Mouse (Mus musculus) spleen, postnatal 4 days (tissue): ENCODE results near the gene Ptgs2.

Experiments used
- DNase-seq, 2 experiments: peaks; one replicate each; pipeline ENCODE4 v3.0.0; 2022; ENCODE audit warnings: low spot score in 2 of 2

The Ptgs2 gene

DNA sequence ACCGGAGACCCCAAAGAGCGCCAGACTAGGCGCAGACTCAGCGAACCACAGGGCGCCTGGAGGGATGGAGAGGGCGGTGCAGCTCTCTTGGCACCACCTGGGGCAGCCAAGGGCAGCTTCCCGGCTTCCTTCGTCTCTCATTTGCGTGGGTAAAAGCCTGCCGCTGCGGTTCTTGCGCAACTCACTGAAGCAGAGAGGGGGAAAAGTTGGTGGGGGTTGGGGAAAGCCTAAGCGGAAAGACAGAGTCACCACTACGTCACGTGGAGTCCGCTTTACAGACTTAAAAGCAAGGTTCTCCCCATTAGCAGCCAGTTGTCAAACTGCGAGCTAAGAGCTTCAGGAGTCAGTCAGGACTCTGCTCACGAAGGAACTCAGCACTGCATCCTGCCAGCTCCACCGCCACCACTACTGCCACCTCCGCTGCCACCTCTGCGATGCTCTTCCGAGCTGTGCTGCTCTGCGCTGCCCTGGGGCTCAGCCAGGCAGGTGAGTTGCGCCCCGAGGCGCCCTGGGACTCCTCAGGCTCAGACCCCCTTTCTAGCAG is at the start of gene Ptgs2:
Gene Ptgs2, plus strand, starts transcription at position 242 of the 544 bp plus-strand sequence.
- DNase-seq = no peak

DNA sequence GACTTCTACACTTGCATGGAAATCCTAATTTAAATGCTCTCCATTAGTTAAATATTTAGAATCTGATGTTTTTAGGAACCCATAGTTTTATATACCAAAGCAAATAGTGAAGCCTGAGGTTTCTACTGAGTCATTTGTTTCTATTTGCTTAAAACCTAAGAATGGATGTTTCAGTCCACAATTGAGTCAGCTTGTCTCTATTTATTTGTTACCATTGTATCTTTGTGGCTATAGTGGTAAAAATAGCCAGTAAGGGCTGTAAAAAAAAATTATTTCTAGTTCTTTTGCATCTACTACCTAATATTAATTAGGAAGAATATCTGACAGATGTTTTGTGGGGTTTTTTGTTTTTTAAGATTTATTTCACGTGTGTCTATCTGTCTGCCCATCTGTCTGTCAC is 49.6 kb upstream of the Ptgs2 start:
- DNase-seq = no peak

DNA sequence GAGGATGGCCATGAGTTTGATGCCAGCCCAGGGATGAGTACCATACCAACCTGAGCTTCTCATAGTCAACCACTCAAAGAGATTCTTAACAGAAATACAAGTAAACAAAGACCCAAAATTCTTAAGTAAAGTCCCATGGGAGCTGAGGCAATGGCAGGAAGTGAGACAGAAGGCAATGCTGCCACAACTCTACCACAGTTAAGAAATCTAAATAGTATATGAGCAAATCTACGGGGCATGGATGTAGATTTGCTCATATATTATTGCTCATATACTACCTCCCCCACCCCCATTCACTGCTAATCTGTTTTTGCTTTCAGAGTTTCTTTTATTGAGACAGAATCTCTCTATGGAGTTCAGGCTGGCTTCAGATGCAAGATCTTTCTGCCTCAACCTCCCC is 34.1 kb upstream of the Ptgs2 start:
- no peak for DNase-seq

DNA sequence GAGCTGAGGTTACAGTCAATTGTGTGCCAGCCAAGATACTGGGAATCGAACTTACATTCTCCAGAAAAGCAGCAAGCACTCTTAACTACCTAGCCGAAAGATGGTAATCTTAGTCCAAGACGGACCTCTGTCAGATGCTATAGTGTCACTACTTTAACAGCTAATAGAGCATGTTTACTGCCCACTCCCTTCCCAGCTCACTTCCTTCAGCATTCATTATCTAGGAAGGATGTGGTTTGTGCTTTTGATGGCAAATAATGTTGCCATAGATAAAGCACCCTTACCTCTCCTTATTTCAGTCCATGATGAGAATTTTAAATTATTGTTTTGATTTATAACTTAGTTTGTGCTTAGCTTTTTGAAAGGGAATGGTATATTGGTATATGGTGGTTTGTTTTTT is 27.0 kb upstream of the Ptgs2 start:
- DNase-seq = no peak

DNA sequence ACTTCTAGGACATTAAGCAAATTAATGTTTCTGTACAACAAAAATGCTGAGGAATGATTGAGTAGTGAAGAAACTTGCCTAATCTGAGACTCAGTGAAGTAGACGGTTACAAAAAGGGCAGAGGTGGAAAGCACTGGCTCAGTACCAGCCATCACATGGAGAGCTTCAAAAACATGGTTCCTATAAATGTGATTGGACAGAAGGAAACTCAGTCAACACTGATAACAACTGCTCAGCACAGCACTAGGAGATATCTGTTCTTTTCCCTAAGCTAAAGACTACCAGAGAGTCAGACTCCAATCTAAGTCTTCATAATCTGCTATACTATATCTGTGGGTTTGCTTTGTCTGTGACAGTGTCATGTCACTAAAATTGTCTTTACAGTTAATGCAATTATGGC is 25.2 kb upstream of the Ptgs2 start:
- no peak for DNase-seq

DNA sequence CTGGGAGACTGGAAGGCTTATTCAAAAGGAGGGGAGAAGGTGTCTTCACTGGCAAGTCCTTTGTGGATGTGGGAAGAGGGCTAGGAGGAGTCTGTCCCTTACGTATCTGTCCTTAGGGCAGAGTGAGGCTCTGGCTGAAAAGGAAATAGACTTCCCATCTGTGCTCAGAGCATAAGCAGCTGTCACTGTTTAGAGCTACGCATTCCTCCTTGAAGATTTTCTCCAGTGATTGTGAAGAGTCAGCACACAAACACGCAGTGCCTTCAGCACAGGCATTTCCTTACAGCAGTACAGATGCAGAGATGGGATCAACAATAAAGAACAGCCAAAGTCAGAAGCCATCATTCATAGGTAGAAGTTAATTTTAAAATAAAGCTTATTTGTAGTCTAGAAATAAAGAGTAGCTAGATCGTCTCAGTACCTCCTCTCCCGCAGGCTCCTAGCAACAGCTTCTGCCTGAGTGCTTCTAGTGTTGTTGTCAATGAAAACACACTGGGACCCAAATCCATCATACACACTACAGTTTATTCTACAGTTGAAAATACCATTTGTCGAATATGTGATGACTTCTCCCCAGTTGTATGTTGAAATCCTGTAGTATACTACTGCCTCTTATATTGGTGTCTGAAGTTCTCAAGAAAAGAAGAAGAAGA is 10.7 kb upstream of the Ptgs2 start:
- no peak for DNase-seq

DNA sequence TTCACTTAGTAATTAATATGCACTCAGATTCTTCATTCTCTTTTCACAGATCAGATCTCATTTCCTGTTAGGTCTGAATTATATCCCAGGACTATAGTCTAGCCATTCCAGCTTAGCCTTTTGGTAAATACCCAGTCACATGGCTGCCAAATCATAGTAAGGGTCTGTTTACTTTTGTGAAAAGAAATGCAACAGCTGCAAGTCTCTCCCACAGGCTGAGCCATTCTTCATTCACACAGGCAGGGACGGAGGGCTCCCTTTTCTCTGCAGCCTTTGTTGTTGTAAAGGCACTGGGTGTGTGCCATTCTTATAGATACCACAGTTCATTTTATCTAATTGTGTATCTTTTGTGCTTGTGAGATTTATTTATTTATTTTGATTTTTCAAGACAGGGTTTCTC is 9.6 kb upstream of the Ptgs2 start:
- DNase-seq = no peak

DNA sequence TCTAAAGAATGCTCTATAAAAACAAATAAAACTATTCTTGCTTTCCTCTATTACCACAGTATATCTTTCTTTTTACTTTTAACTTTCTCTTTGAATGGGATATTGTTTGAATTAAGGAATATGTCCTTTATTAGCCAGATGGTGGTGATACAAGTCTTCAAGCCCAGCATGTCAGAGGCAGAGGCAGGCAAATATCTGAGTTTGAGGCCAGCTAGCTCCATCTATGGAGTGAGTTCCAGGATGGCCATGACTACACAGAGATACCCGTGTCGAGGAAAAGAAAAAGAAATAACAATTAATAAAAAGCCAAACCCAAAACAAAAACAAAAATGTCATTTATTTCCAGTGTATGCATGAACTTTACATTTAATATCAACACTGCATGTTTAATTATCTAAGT is 2.8 kb upstream of the Ptgs2 start:
- no peak for DNase-seq

DNA sequence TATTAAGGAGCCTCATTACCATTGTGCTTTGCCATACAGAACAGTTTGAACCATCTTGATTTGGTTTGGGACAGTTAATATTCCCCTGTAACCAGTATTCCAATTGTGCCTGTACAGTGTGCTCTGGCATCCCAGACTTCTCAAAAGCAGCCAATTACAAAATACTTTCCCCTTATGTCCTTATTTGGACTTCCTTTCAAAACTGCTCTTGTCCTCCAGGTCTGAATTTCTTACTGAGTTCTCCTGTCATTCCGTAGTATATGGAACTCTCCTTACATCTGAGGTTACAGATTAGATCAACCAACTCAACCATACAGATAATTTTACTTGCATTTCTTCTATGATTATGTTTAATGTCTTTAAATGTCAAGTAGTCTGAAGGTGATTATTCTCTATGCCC is 2.1 kb upstream of the Ptgs2 start:
- no peak for DNase-seq

DNA sequence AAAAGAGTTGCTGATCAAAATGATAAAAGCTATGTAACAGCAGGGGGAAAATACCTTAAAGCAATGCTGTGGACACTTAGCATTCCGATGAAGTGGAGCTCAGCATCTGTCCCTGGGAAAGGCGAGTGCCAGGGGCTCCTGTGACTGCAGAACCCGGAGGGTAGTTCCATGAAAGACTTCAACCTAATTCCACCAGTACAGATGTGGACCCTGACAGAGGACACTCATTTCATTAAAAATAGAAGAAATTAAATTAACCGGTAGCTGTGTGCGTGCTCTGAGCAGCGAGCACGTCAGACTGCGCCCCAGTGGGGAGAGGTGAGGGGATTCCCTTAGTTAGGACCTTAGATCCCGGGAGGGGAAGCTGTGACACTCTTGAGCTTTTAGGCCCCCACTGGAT is 457 bp upstream of the Ptgs2 start:
- DNase-seq = no peak

DNA sequence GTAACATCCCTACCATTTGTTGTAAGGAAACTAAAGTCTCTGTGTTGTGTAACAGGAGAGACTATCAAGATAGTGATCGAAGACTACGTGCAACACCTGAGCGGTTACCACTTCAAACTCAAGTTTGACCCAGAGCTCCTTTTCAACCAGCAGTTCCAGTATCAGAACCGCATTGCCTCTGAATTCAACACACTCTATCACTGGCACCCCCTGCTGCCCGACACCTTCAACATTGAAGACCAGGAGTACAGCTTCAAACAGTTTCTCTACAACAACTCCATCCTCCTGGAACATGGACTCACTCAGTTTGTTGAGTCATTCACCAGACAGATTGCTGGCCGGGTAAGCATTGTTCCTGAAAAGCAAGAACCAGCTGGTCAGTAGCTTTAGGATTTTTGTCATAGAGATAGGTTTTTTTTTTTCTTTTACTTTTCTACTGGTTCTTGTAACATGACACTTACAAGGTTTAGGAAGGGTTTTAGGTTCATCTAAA is 4.4 kb downstream of the Ptgs2 start:
- no peak for DNase-seq

DNA sequence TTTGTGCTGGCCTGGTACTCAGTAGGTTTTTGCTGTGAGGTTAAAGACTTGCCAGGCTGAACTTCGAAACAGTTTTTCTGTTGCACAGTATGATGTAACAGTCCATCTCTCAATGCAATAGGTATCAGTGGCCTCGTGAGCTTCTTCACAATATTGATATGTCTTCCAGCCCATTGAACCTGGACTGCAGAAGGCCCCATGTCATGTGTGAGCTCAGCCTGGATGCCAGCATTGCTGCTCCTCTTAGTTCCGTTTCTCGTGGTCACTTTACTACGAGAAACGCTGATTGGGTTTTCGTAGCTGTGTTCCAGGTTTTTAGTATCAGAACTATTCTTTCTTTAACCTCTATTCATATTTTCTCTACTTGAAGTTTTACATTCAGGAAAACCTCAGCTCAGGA is 6.9 kb downstream of the Ptgs2 start:
- DNase-seq = no peak

DNA sequence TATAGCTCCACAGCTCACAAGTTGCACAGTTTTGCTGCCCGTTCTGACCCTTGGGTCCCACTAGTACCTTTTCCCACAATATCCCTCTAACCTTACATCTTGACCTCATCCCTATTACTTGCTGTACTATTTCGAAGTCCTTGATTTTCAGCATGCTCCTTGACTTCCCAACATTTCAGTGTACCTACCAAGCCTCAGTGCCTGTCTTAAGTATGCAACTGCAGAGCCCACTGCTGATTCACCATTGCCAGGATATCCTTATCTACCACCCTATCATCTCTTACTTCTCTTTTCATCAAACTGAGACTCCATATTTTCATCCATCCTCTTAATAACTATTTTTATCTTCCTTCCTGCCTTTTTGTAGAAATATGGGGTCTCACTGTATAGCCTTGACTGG is 9.8 kb downstream of the Ptgs2 start:
- DNase-seq = no peak

DNA sequence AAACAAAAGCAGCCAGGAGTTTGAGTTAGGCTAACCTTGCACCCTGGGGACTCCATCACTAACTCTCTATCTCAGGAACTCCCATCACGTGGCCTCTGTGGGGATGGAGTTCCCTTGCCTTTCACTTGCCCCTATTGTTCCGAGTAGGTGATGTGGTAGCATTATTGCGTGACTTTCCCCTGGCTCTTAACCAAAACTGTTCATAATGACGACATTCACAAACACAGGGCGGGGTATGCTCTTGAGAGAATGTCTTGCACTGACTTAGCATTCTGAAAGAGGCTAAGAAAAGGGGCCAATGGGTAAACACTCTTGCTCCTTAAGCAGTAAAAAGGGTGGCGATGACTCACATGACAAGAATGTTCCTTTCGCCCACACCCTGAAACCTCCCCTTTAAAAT is 15.5 kb downstream of the Ptgs2 start:
- DNase-seq = no peak

DNA sequence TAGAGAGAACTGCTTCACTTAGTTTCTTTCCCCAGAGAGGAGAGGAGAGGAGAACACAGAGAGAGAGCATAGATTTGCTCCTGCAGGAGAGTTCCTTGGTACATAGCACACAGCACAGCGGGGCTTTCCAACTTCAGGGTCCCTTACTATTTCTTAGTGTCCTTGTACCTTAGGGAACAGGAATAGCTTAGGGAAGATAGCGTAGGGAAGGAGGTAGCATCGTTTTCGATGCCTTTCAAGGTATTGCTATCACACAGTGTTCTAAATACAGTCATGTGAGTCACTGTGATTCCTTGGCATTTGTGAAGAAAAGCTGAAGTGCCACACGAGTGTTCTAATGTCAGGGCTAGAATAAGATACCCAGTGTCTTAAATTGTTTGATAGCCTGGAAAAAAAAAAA is 18.5 kb downstream of the Ptgs2 start:
- no peak for DNase-seq

DNA sequence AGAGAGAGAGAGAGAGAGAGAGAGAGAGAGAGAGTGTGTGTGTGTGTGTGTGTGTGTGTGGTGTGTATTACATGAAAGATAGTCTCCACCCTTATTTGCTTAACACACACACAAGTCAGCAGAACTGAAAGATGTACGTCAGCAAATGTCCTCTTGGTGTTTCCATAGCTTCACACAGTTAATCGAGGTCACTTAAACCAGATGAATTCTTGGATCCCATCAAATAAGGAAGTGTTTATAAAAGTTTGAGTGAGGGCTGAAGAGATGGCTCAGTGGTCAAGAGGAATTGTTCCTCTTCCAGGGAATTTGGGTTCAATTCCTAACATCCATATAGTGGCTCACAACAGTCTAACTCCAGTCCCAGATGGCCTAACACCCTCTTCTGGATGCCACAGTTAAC is 25.7 kb downstream of the Ptgs2 start:
- DNase-seq = no peak

DNA sequence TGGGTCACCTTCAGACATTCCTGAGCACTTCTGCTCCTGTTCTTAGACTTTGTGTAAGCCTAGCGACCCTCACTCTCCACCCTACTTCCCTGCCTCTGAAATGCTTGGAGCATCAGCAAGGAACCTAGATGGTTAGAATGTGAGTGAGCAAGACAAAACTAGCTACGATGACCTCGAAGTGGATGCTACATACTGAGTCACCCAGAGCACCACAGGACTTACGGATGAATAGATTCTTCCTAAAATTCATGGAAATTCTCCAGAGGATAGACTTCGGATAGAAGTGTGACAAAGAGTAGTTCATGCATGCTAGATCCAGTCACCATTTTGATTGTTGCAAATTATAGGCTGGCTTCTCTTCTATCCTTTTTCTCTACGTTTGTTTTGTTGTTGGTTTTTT is 30.2 kb downstream of the Ptgs2 start:
- DNase-seq = no peak

DNA sequence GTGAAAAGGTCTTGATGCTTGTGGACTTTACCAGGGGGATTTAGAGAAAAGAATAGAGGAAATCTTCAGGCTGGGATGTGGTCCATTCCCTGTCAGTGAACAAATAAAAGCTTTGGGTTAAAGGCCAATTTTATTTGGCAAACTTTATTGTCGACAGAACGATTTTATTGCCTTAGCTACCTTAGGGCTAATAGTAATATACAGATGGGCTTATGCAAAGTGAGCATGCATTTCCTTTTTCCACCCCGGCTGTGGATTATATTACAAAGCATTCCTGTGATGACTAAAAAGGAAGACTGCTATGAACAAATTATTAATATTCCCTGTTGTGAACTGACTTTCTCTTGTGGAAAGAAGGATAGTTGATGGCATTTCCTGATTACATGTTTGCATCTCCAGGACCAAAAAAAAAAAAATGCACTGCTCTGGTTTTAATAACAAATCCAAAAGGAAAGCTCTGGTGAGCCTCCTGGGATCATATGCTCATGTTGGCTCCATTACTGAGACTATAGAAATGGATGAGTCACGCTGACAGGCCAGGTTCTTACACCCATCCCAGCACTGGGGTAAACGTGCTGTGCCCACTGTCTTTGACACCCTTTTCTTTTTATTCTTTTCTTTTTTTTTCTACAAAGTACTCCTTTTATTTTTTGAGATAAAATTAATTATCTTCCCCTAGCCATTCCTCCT is 30.9 kb downstream of the Ptgs2 start:
- no peak for DNase-seq

DNA sequence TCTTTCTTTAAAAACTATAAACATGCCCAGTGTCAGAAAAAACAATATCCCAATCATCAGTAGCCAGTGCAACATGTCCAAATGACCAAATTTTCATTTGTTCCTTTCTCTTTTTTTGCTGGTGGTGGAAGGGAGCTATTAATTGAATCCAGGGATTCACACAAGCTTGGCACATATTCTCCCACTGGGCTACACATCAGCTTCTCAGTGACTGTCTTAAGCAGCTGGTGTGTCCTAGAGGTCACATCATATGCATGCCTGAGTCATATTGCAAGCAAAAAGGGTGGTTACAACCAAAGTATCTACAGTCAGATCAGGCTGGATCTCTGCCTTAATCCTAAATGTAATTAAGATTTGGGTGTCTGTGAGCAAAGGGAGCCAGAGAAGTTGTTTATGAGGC is 35.5 kb downstream of the Ptgs2 start:
- DNase-seq = no peak

DNA sequence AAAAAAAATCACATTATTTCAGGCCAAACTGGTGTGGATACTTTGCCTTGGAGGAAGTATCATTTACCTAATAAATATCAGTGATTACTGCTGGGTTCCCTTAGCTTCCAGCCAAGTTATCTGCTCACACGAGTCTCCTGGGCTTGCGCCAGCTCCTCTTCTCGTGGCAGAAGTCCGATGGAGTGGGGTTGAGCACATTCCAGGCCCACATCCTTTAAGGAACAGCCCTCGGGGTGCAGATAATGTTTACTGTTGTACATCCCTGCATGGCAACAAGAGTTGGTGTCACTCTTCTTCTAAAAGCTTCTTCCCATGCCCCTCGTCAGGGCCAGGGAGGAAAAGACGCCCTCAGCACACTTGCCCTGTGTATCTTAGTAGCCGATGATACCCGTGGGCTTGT is 39.9 kb downstream of the Ptgs2 start:
- no peak for DNase-seq

DNA sequence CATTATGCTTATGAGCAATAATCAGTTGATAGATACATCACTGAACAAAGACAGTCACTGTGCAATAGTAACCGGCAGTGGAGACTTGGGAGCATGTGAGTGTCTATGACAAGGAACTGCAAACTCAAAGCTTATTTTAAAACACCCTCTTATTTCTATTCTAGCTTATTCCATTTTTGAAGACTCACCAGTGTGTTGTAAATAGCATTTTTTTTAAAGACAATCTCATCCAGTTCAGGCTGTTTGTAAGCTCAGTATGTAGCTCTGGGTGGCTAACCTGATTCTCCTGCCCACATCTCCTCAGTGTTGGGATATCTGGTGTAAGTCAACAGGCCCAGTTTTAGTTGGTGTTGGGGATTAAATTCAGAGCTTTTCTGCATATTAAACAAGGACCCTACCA is 42.1 kb downstream of the Ptgs2 start:
- DNase-seq = no peak

DNA sequence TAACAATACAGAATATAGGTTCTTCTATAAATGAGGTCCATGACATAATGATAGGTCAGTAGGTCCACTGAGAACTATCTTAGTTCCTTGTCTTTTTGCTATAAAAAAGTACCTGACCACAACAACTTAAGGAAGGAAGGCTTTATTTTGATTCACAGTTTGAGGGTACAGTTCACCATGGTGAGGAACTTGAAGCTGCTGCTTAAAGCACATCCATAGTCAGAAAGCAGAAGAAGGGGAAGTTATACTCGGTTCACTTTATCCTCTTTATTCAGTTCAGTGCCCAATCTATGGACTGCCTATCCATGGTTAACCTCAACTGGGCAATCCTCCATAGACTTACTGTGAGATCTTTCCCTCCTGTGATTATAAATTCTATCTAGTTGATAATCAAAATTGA is 43.7 kb downstream of the Ptgs2 start:
- DNase-seq = no peak

DNA sequence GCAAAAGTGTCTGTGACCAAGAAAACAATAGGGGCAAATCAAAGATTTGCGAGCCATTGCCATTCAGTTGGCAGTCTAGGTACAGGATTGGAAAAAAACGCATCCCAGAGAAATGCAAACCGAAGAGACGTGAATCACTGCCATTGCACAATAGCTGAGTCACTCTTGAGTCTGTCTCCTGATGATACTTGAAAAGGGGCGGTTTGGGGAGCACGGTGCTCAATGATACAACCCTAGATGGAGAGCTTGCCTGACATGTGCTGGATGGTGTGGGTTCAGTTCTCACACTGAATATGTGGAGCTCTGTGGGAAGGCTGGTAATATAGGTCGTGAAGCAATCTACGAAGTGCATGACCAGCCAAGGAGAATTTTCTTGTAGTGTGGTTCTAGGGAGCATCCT is 45.2 kb downstream of the Ptgs2 start:
- no peak for DNase-seq

DNA sequence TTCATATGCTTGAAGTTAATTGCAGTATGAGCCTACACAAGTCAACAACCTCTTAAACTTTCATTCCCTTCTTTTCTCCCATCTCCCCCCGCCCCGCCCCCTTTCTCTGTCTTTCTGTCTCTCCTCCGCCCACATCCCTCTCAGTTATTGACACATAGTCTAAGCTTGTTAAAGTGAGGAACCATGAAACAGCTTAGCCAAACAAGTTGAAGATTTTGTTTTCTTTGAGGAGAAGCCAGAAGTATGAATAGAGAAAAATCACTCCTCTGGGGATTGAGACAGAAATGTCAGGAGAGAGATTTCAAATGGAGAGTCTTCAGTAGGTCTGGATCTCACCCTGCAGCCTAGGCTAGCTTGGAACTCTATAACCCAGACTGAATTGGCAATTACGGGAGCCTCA is 47.4 kb downstream of the Ptgs2 start:
- no peak for DNase-seq
